Mouse (Mus musculus) G1E (cell line): ENCODE results near the gene Cand2. TPM values are rescaled to one million over a fixed set of nuclear protein-coding genes. Genes with fewer than 3 reads are reported as not detected.

Experiments used
- ATAC-seq: 2 replicates; pipeline ENCODE4 v1.8.0; 2016; ENCODE audit warnings: mild to moderate bottlenecking; ENCODE audit not compliant: insufficient number of reproducible peaks, poor library complexity, low FRiP score, severe bottlenecking; ENCODE audit errors: extremely low read depth
- DNase-seq: peaks from one replicate; pipeline ENCODE4 v3.0.0; 2012; ENCODE audit warnings: low spot score
- H3K27me3 ChIP-seq: 2 replicates; pipeline ENCODE4 v1.6.1; 2012; ENCODE audit warnings: mild to moderate bottlenecking, low read length, inconsistent platforms; ENCODE audit not compliant: insufficient read depth
- H3K36me3 ChIP-seq: replicated peaks from 2 replicates; pipeline ENCODE3; 2012; ENCODE audit warnings: mild to moderate bottlenecking, inconsistent platforms
- H3K4me1 ChIP-seq: 2 replicates; pipeline ENCODE4 v1.6.1; 2012; ENCODE audit warnings: low read depth, low read length, inconsistent platforms, mixed read lengths; ENCODE audit not compliant: insufficient read depth
- H3K4me3 ChIP-seq: 2 replicates; pipeline ENCODE4 v1.5.1; 2012; ENCODE audit warnings: low read depth, mild to moderate bottlenecking, inconsistent platforms, low read length, moderate library complexity, mixed read lengths
- H3K9me3 ChIP-seq: replicated peaks from 2 replicates; pipeline ENCODE4 v1.6.1; 2012; ENCODE audit warnings: inconsistent platforms
- CTCF ChIP-seq: IDR thresholded peaks from 2 replicates; pipeline ENCODE4 v1.5.1; 2012; ENCODE audit warnings: low read depth, low read length, inconsistent platforms, mixed read lengths
- GATA1 ChIP-seq: IDR thresholded peaks from 2 replicates; pipeline ENCODE4 v1.6.1; 2012; ENCODE audit warnings: borderline replicate concordance, low read length, inconsistent platforms, mixed read lengths
- GATA2 ChIP-seq: IDR thresholded peaks from 2 replicates; pipeline ENCODE4 v1.6.1; 2012; ENCODE audit warnings: low read depth, low read length, inconsistent platforms, borderline replicate concordance
- POLR2AphosphoS5 ChIP-seq: IDR thresholded peaks from 2 replicates; pipeline ENCODE4 v1.6.1; 2012; ENCODE audit warnings: low read depth, low read length, inconsistent platforms; ENCODE audit not compliant: insufficient replicate concordance
- TAL1 ChIP-seq: conservative IDR thresholded peaks from 2 replicates; pipeline ENCODE4 v1.6.1; 2012; ENCODE audit warnings: low read depth, low read length, inconsistent platforms, mixed read lengths
- polyA plus RNA-seq: library from polyadenylated mRNA; stranded (reverse); fragments of >175 nt; gene quantifications from 2 replicates; pipeline ENCODE4 v1.2.3, GENCODE M21; 2012
- total RNA-seq, 2 experiments: library from RNA; stranded (forward) in 1 of 2; stranded (reverse) in 1 of 2; fragments of 200-1000 nt in 1 of 2; fragments of >200 nt in 1 of 2; fragmentation: Nextera tagmentation in 1 of 2; gene quantifications; 2 replicates each; pipeline ENCODE4 v1.2.3; 2014 to 2017

Gene Cand2
- total and polyA plus RNA-seq, 3 experiments = 1.8 to 7.1 (median 6.5) TPM

DNA sequence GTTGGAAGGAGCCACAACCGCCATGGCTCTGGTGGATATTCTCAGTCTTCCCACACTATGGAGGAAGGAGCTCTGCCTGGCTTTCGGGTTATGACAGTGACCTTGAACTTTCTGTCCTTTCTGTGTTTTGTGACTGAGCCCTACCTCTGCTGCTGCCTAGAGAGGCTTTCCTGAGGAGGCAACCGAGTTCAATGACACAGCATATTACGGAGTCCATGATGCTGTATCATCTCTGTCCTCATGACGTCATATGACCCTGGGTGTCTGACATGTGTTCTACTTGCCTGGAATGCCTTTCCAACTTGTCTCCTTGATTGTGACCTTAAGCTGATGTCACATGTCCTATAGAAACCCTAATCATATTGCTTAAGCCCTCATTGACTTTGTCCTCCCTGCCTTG is 35.3 kb upstream of the Cand2 start:
- no peak for DNase-seq
- Histone ChIP-seq H3K4me3 (no peak overlapping the region), H3K4me1 (peaks cover 18% of the 10 kb centered on the region), H3K36me3 (no peaks in the 10 kb centered on the region), H3K9me3 (peaks cover 5% of the 10 kb centered on the region; the same call in 1 of the 2 replicates), H3K27me3 (peaks cover 18% of the 10 kb centered on the region)
- no peak for ATAC-seq
- TF ChIP-seq GATA1 (no peak), CTCF (no peak), TAL1 (no peak), POLR2AphosphoS5 (no peak), GATA2 (no peak)

GRCm38 (mm10) chr6:115743569-115743968 is 30.8 kb upstream of the Cand2 start:
- DNase-seq (peak; percentile 32), ATAC-seq (peak; percentile 82)
- no peaks in the 10 kb centered on the region for H3K9me3 ChIP-seq
- H3K36me3 ChIP-seq = no peaks in the 10 kb centered on the region
- peaks cover 28% of the 10 kb centered on the region for H3K4me1 ChIP-seq
- TF ChIP-seq POLR2AphosphoS5 (no peak), TAL1 (no peak)
- H3K27me3 ChIP-seq = peaks cover 19% of the 10 kb centered on the region
- H3K4me3 ChIP-seq = no peak overlapping the region

DNA sequence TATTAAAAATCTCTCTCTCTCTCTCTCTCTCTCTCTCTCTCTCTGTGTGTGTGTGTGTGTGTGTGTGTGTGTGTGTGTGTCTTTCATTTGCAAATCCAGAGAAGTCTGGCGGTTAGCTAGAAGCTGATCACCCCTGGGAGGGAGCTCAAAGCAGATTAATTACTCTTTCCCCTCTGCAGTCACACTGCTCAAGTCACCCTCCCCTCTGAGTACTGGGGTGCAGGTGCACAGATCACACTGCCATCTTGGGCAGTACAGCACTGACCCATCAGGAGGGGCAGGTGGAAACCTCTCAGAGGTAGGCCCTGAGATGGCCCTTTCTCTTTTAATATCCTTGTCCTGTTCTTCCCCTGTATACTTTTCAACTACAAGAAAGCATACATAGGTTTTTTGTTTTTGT is 28.0 kb upstream of the Cand2 start:
- DNase-seq (no peak), ATAC-seq (no peak)
- H3K9me3 ChIP-seq = no peaks in the 10 kb centered on the region
- no peak overlapping the region for H3K4me3 ChIP-seq
- peaks cover 20% of the 10 kb centered on the region for H3K4me1 ChIP-seq
- no peaks in the 10 kb centered on the region for H3K36me3 ChIP-seq
- H3K27me3 ChIP-seq = peaks cover 17% of the 10 kb centered on the region
- TF ChIP-seq GATA2 (no peak), POLR2AphosphoS5 (no peak), CTCF (no peak), TAL1 (no peak), GATA1 (no peak)

DNA sequence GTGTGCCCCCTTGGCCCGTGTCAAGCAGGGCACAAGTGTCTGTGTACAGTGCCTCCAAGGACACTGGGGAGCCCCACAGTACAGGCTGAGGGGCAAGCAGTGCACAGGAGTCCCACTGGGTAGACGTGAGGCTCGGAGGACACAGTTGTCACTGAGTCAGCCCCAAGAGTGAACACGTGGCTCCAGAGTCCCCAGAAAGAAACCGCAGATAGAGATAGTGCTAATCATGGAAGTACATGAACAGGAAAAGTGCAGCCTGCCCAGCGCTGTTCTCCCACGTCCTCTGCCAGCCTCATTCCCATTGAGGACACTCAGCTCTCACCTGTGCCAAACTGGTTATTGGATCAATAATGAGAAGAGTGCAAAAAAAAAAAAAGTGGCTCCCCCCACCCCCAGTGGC is 18.8 kb upstream of the Cand2 start:
- Histone ChIP-seq H3K4me3 (no peak overlapping the region; the same call in 1 of the 2 replicates), H3K9me3 (peaks cover 2% of the 10 kb centered on the region; the same call in 1 of the 2 replicates), H3K27me3 (peaks cover 31% of the 10 kb centered on the region), H3K4me1 (peaks cover 36% of the 10 kb centered on the region), H3K36me3 (no peaks in the 10 kb centered on the region)
- DNase-seq (no peak), ATAC-seq (peak; percentile 78)
- no peak for TF ChIP-seq TAL1
- no peak for TF ChIP-seq POLR2AphosphoS5
- TF ChIP-seq GATA1 = no peak

GRCm38 (mm10) chr6:115758981-115759435 is 15.3 kb upstream of the Cand2 start:
- no peak for TF ChIP-seq CTCF
- no peak for TF ChIP-seq GATA1
- no peak for DNase-seq
- peak overlapping the region; percentile 42; the same call in 1 of the 2 replicates for H3K4me3 ChIP-seq

GRCm38 (mm10) chr6:115759461-115759860 is 14.9 kb upstream of the Cand2 start:
- Histone ChIP-seq H3K4me1 (peaks cover 72% of the 10 kb centered on the region), H3K36me3 (no peaks in the 10 kb centered on the region), H3K9me3 (peaks cover 2% of the 10 kb centered on the region; the same call in 1 of the 2 replicates), H3K27me3 (peaks cover 26% of the 10 kb centered on the region), H3K4me3 (no peak overlapping the region)
- TF ChIP-seq TAL1 (no peak), CTCF (no peak), POLR2AphosphoS5 (no peak), GATA1 (no peak), GATA2 (no peak)
- ATAC-seq (no peak), DNase-seq (no peak)

More at GRCm38 (mm10) chr6:115758981-115759435, 15.3 kb upstream of the Cand2 start:
- peaks cover 68% of the 10 kb centered on the region for H3K4me1 ChIP-seq
- peaks cover 2% of the 10 kb centered on the region; the same call in 1 of the 2 replicates for H3K9me3 ChIP-seq
- ATAC-seq = no peak
- H3K27me3 ChIP-seq = peaks cover 26% of the 10 kb centered on the region
- no peaks in the 10 kb centered on the region for H3K36me3 ChIP-seq

GRCm38 (mm10) chr6:115760137-115760536 is 14.2 kb upstream of the Cand2 start:
- Histone ChIP-seq H3K36me3 (no peaks in the 10 kb centered on the region), H3K4me1 (peaks cover 72% of the 10 kb centered on the region), H3K9me3 (peaks cover 2% of the 10 kb centered on the region; the same call in 1 of the 2 replicates), H3K27me3 (peaks cover 21% of the 10 kb centered on the region; the same call in 1 of the 2 replicates), H3K4me3 (no peak overlapping the region)
- no peak for ATAC-seq
- DNase-seq = no peak
- TF ChIP-seq TAL1 (no peak), CTCF (no peak), GATA1 (no peak), POLR2AphosphoS5 (no peak), GATA2 (no peak)
